Mouse (Mus musculus): ENCODE data around the gene Ddx23. TPM values are rescaled to one million over a fixed set of nuclear protein-coding genes. Genes with fewer than 3 reads are reported as not detected.

Ddx23 gene
- polyA plus RNA-seq, 1 experiment from 2014 or later: 19.4 TPM

GRCm38 (mm10) chr15:98676940-98677728 is 14.4 kb upstream of the Ddx23 start, which contains the start of gene Rnd1:
Gene Rnd1 (minus strand): TSS chr15:98677461.
- Histone ChIP-seq H3K4me2 (peak within 1 kb of the TSS; percentile 82), H3K9ac (ENCODE audit: low read depth, low read length) (peak within 1 kb of the TSS; percentile 23), H3K27me3 (replicated peaks; ENCODE audit: control insufficient read depth, insufficient read depth, low read length) (peaks cover 47% of the 10 kb centered on the region), H3K9me3 (ENCODE audit: control insufficient read depth, low read length) (no peaks in the 10 kb centered on the region), H3K36me3 (ENCODE audit: control insufficient read depth, insufficient read depth, low read length) (no peaks in the 10 kb centered on the region), H3K27ac (ENCODE audit: low read depth, low read length) (no peak within 1 kb of the TSS), H3K4me1 (replicated peaks; ENCODE audit: control insufficient read depth, insufficient read depth, low read length) (peaks cover 12% of the 10 kb centered on the region), H3K4me3 (ENCODE audit: low read depth, low read length) (peak within 1 kb of the TSS; percentile 44)
- DNase-seq (ENCODE audit: low spot score) (peak; percentile 77), ATAC-seq (replicated peaks; ENCODE audit: low FRiP score) (peak; percentile 96)
- under 1% methylated on average over 37 of the region's 37 CpGs for WGBS

GRCm38 (mm10) chr15:98676471-98676870 is 13.8 kb upstream of the Ddx23 start:
- no peaks in the 10 kb centered on the region for H3K9me3 ChIP-seq (ENCODE audit: control insufficient read depth, low read length)
- ATAC-seq (replicated peaks; ENCODE audit: low FRiP score) (no peak), DNase-seq (ENCODE audit: low spot score) (no peak)
- H3K4me3 ChIP-seq (ENCODE audit: low read depth, low read length): peak overlapping the region; percentile 44
- H3K4me2 ChIP-seq: peak overlapping the region; percentile 82
- WGBS: 7% methylated on average over 9 of the region's 9 CpGs
- no peaks in the 10 kb centered on the region for H3K36me3 ChIP-seq (ENCODE audit: control insufficient read depth, insufficient read depth, low read length)
- H3K27me3 ChIP-seq (replicated peaks; ENCODE audit: control insufficient read depth, insufficient read depth, low read length): peaks cover 47% of the 10 kb centered on the region
- no peak overlapping the region for H3K27ac ChIP-seq (ENCODE audit: low read depth, low read length)
- peaks cover 12% of the 10 kb centered on the region for H3K4me1 ChIP-seq (replicated peaks; ENCODE audit: control insufficient read depth, insufficient read depth, low read length)
- no peak overlapping the region for H3K9ac ChIP-seq (ENCODE audit: low read depth, low read length)

GRCm38 (mm10) chr15:98675634-98676250 is 13.0 kb upstream of the Ddx23 start:
- H3K4me3 ChIP-seq (ENCODE audit: low read depth, low read length): no peak overlapping the region
- peaks cover 43% of the 10 kb centered on the region for H3K27me3 ChIP-seq (replicated peaks; ENCODE audit: control insufficient read depth, insufficient read depth, low read length)
- no peaks in the 10 kb centered on the region for H3K36me3 ChIP-seq (ENCODE audit: control insufficient read depth, insufficient read depth, low read length)
- H3K27ac ChIP-seq (ENCODE audit: low read depth, low read length): no peak overlapping the region
- no peaks in the 10 kb centered on the region for H3K9me3 ChIP-seq (ENCODE audit: control insufficient read depth, low read length)
- DNase-seq (ENCODE audit: low spot score) (no peak), ATAC-seq (replicated peaks; ENCODE audit: low FRiP score) (no peak)
- no peak overlapping the region for H3K9ac ChIP-seq (ENCODE audit: low read depth, low read length)
- H3K4me2 ChIP-seq: peak overlapping the region; percentile 9; the same call in 1 of the 2 replicates
- 12% methylated on average over 14 of the region's 14 CpGs for WGBS
- H3K4me1 ChIP-seq (replicated peaks; ENCODE audit: control insufficient read depth, insufficient read depth, low read length): peaks cover 12% of the 10 kb centered on the region

GRCm38 (mm10) chr15:98674994-98675545 is 12.4 kb upstream of the Ddx23 start:
- 37% methylated on average over 11 of the region's 11 CpGs for WGBS
- no peak overlapping the region for H3K4me3 ChIP-seq (ENCODE audit: low read depth, low read length)
- no peaks in the 10 kb centered on the region for H3K36me3 ChIP-seq (ENCODE audit: control insufficient read depth, insufficient read depth, low read length)
- H3K4me2 ChIP-seq: no peak overlapping the region
- DNase-seq (ENCODE audit: low spot score) (no peak), ATAC-seq (replicated peaks; ENCODE audit: low FRiP score) (no peak)
- no peak overlapping the region for H3K27ac ChIP-seq (ENCODE audit: low read depth, low read length)
- peaks cover 12% of the 10 kb centered on the region for H3K4me1 ChIP-seq (replicated peaks; ENCODE audit: control insufficient read depth, insufficient read depth, low read length)
- H3K9me3 ChIP-seq (ENCODE audit: control insufficient read depth, low read length): no peaks in the 10 kb centered on the region
- H3K9ac ChIP-seq (ENCODE audit: low read depth, low read length): no peak overlapping the region
- peaks cover 43% of the 10 kb centered on the region for H3K27me3 ChIP-seq (replicated peaks; ENCODE audit: control insufficient read depth, insufficient read depth, low read length)

GRCm38 (mm10) chr15:98674284-98674993 is 11.7 kb upstream of the Ddx23 start:
- no peak overlapping the region for H3K9ac ChIP-seq (ENCODE audit: low read depth, low read length)
- DNase-seq (ENCODE audit: low spot score) (no peak), ATAC-seq (replicated peaks; ENCODE audit: low FRiP score) (no peak)
- H3K4me1 ChIP-seq (replicated peaks; ENCODE audit: control insufficient read depth, insufficient read depth, low read length): peaks cover 12% of the 10 kb centered on the region
- H3K27me3 ChIP-seq (replicated peaks; ENCODE audit: control insufficient read depth, insufficient read depth, low read length): peaks cover 43% of the 10 kb centered on the region
- no peak overlapping the region for H3K4me2 ChIP-seq
- no peak overlapping the region for H3K4me3 ChIP-seq (ENCODE audit: low read depth, low read length)
- WGBS: 44% methylated on average over 7 of the region's 7 CpGs
- H3K9me3 ChIP-seq (ENCODE audit: control insufficient read depth, low read length): no peaks in the 10 kb centered on the region
- H3K36me3 ChIP-seq (ENCODE audit: control insufficient read depth, insufficient read depth, low read length): no peaks in the 10 kb centered on the region
- H3K27ac ChIP-seq (ENCODE audit: low read depth, low read length): no peak overlapping the region

GRCm38 (mm10) chr15:98673732-98674131 is 11.0 kb upstream of the Ddx23 start:
- Histone ChIP-seq H3K36me3 (ENCODE audit: control insufficient read depth, insufficient read depth, low read length) (no peaks in the 10 kb centered on the region), H3K4me2 (no peak overlapping the region), H3K27me3 (replicated peaks; ENCODE audit: control insufficient read depth, insufficient read depth, low read length) (peaks cover 43% of the 10 kb centered on the region), H3K4me3 (ENCODE audit: low read depth, low read length) (no peak overlapping the region), H3K4me1 (replicated peaks; ENCODE audit: control insufficient read depth, insufficient read depth, low read length) (peaks cover 12% of the 10 kb centered on the region), H3K27ac (ENCODE audit: low read depth, low read length) (no peak overlapping the region), H3K9ac (ENCODE audit: low read depth, low read length) (no peak overlapping the region), H3K9me3 (ENCODE audit: control insufficient read depth, low read length) (no peaks in the 10 kb centered on the region)
- WGBS: 75% methylated on average over 7 of the region's 7 CpGs
- DNase-seq (ENCODE audit: low spot score) (no peak), ATAC-seq (replicated peaks; ENCODE audit: low FRiP score) (no peak)

GRCm38 (mm10) chr15:98672592-98672991 is 9.9 kb upstream of the Ddx23 start:
- H3K27ac ChIP-seq (ENCODE audit: low read depth, low read length): no peak overlapping the region
- no peaks in the 10 kb centered on the region for H3K9me3 ChIP-seq (ENCODE audit: control insufficient read depth, low read length)
- H3K27me3 ChIP-seq (replicated peaks; ENCODE audit: control insufficient read depth, insufficient read depth, low read length): peaks cover 39% of the 10 kb centered on the region
- H3K4me2 ChIP-seq: no peak overlapping the region
- H3K36me3 ChIP-seq (ENCODE audit: control insufficient read depth, insufficient read depth, low read length): no peaks in the 10 kb centered on the region
- ATAC-seq (replicated peaks; ENCODE audit: low FRiP score) (no peak), DNase-seq (ENCODE audit: low spot score) (no peak)
- peaks cover 12% of the 10 kb centered on the region for H3K4me1 ChIP-seq (replicated peaks; ENCODE audit: control insufficient read depth, insufficient read depth, low read length)
- no peak overlapping the region for H3K4me3 ChIP-seq (ENCODE audit: low read depth, low read length)
- 52% methylated on average over 4 of the region's 4 CpGs for WGBS
- H3K9ac ChIP-seq (ENCODE audit: low read depth, low read length): no peak overlapping the region

GRCm38 (mm10) chr15:98664042-98664907 is 1.6 kb upstream of the Ddx23 start:
- no peak overlapping the region for H3K4me2 ChIP-seq
- ATAC-seq (replicated peaks; ENCODE audit: low FRiP score): no peak
- WGBS: 77% methylated on average over 11 of the region's 11 CpGs
- no peak overlapping the region for H3K27ac ChIP-seq (ENCODE audit: low read depth, low read length)
- H3K9ac ChIP-seq (ENCODE audit: low read depth, low read length): no peak overlapping the region
- H3K9me3 ChIP-seq (ENCODE audit: control insufficient read depth, low read length): no peaks in the 10 kb centered on the region
- H3K27me3 ChIP-seq (replicated peaks; ENCODE audit: control insufficient read depth, insufficient read depth, low read length): 0 out of 2 replicates have a peak, but pooled peaks cover 3% of the 10 kb centered on the region
- no peak for DNase-seq (ENCODE audit: low spot score)
- no peaks in the 10 kb centered on the region; the same call in 1 of the 2 replicates for H3K4me1 ChIP-seq (replicated peaks; ENCODE audit: control insufficient read depth, insufficient read depth, low read length)
- H3K4me3 ChIP-seq (ENCODE audit: low read depth, low read length): no peak overlapping the region
- H3K36me3 ChIP-seq (ENCODE audit: control insufficient read depth, insufficient read depth, low read length): peaks cover 4% of the 10 kb centered on the region
